Mouse (Mus musculus): ENCODE measurements at regions not wholly inside any gene's neighbourhood (a gene's known extent, or its start where the extent isn't known, plus 50 kb on each side); places are given as distances from the start of the nearest gene placed in this dataset.

DNA sequence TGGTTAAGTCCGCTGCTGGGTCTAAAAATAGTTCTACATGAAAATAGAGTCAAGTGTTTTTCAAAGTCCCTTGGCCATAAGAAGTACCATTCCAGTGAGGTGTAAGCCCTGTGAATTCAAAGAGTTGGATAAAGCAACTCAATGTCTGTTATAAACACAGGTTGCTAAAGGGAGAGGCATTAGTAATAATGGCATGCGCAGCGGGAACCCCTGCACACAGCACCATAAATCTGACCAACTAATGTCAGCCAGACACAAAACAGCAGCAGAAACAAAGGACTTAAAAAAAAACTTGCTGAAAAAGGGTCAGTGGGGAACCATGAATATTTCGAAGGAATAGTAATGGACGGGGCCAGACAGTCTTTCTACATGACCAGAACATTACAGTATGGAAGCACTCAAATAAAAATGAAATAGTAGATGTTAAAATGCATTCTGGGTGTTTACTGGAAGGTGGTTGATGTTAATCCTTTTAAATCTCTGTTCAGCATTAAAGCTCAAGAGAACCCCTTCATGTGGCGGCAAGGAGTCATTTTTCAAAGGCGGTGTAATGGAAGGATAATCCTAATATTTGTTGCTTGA lies 52.7 kb upstream of the Csl start:
- TF ChIP-seq MYC (IDR thresholded peaks at IDR 0.05; ENCODE audit: low read depth, low read length) (no peak), ZMIZ1 (IDR thresholded peaks at IDR 0.05; ENCODE audit: low read depth, low read length) (no peak), CTCF (conservative IDR thresholded peaks at IDR 0.05 in 1 of 2, IDR thresholded peaks at IDR 0.05 in 1 of 2; ENCODE audit: low read depth in 2 of 2, low read length in 2 of 2) (no peak), MXI1 (IDR thresholded peaks at IDR 0.05; ENCODE audit: low read depth, low read length) (no peak), SIN3A (IDR thresholded peaks at IDR 0.05; ENCODE audit: low read length) (no peak), MAX (IDR thresholded peaks at IDR 0.05; ENCODE audit: low read length) (no peak), TBP (conservative IDR thresholded peaks at IDR 0.05; ENCODE audit: low read depth, low read length) (no peak), MEF2A (IDR thresholded peaks at IDR 0.05; ENCODE audit: borderline replicate concordance, low read depth, low read length) (no peak), ZNF384 (IDR thresholded peaks at IDR 0.05; ENCODE audit: low read depth, low read length) (no peak), CHD1 (IDR thresholded peaks at IDR 0.05; ENCODE audit: low read depth, low read length) (no peak), ZC3H11A (IDR thresholded peaks at IDR 0.05; ENCODE audit: low read depth, low read length) (no peak), RAD21 (IDR thresholded peaks at IDR 0.05; ENCODE audit: low read depth, low read length) (no peak), EP300 (IDR thresholded peaks at IDR 0.05; ENCODE audit: low read length) (no peak), KAT2A (IDR thresholded peaks at IDR 0.05; ENCODE audit: insufficient replicate concordance, low read length) (no peak), RCOR1 (conservative IDR thresholded peaks at IDR 0.05; ENCODE audit: low read depth, low read length) (no peak), PAX5 (IDR thresholded peaks at IDR 0.05; ENCODE audit: low read length) (no peak)
- H3K4me1 ChIP-seq (ENCODE audit: control insufficient read depth in 1 of 2, insufficient read depth in 2 of 2): no peaks in the 10 kb centered on the region
- in situ Hi-C loops (cut with MboI; ENCODE audit: low pct_ligation_motif_present, low pct_unique_long_range_greater_than_20kb, low sequenced_read_pairs): no loop called here
- no peak for DNase-seq (ENCODE audit: extremely low read depth)
- no peaks in the 10 kb centered on the region for H3K36me3 ChIP-seq (replicated peaks in 1 of 2; ENCODE audit: control insufficient read depth in 1 of 2, insufficient read depth in 1 of 2, low read length in 1 of 2)
- no peak overlapping the region for H3K9ac ChIP-seq (ENCODE audit: insufficient read depth, low read depth)
- H3K27me3 ChIP-seq (replicated peaks): no peaks in the 10 kb centered on the region
- H3K9me3 ChIP-seq (replicated peaks; ENCODE audit: low read length): peaks cover 23% of the 10 kb centered on the region
- no peak overlapping the region for H3K4me3 ChIP-seq (replicated peaks in 1 of 3; ENCODE audit: low read depth in 2 of 3, low read length in 2 of 3, poor library complexity in 1 of 3)
- no peaks in the 10 kb centered on the region for H3K79me2 ChIP-seq (replicated peaks; ENCODE audit: control insufficient read depth, extremely low read depth, insufficient read depth, poor library complexity, severe bottlenecking)
- dilution Hi-C loops (cut with MboI; ENCODE audit: extremely low pct_ligation_motif_present, extremely low pct_unique_long_range_greater_than_20kb, low sequenced_read_pairs): no loop called here
- H3K27ac ChIP-seq (ENCODE audit: insufficient read depth, low read depth): no peak overlapping the region
- H3K4me2 ChIP-seq (ENCODE audit: insufficient read depth, low read depth, poor library complexity, severe bottlenecking): no peak overlapping the region

DNA sequence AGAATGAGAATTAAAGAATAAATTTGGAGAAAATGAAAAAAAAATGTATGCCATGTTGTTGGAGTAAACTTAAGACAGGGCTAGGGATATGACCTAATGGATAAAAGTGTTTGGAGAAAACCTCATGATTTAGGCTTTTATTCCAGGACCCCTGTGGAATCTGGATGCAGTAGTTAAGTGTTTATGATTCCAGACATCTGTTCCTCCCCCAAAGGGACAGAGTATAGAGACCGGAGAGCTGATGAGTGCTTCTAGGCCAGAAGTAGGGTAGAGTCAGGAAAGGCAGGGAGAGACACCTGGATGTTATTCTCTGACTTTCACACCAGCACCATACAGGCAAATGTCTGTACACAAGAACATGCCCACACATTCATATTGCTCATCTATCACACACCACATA lies 52.0 kb upstream of the Csl start:
- no peak for DNase-seq (ENCODE audit: extremely low read depth)
- H3K27me3 ChIP-seq (replicated peaks): no peaks in the 10 kb centered on the region
- dilution Hi-C loops (cut with MboI; ENCODE audit: extremely low pct_ligation_motif_present, extremely low pct_unique_long_range_greater_than_20kb, low sequenced_read_pairs) (no loop called here), in situ Hi-C loops (cut with MboI; ENCODE audit: low pct_ligation_motif_present, low pct_unique_long_range_greater_than_20kb, low sequenced_read_pairs) (no loop called here)
- no peak overlapping the region for H3K4me2 ChIP-seq (ENCODE audit: insufficient read depth, low read depth, poor library complexity, severe bottlenecking)
- H3K9me3 ChIP-seq (replicated peaks; ENCODE audit: low read length): peaks cover 23% of the 10 kb centered on the region
- H3K27ac ChIP-seq (ENCODE audit: insufficient read depth, low read depth): no peak overlapping the region
- no peak overlapping the region for H3K9ac ChIP-seq (ENCODE audit: insufficient read depth, low read depth)
- no peaks in the 10 kb centered on the region for H3K36me3 ChIP-seq (replicated peaks in 1 of 2; ENCODE audit: control insufficient read depth in 1 of 2, insufficient read depth in 1 of 2, low read length in 1 of 2)
- no peaks in the 10 kb centered on the region for H3K4me1 ChIP-seq (ENCODE audit: control insufficient read depth in 1 of 2, insufficient read depth in 2 of 2)
- H3K79me2 ChIP-seq (replicated peaks; ENCODE audit: control insufficient read depth, extremely low read depth, insufficient read depth, poor library complexity, severe bottlenecking): no peaks in the 10 kb centered on the region
- no peak for TF ChIP-seq MYC (IDR thresholded peaks at IDR 0.05; ENCODE audit: low read depth, low read length)
- no peak for TF ChIP-seq JUND (conservative IDR thresholded peaks at IDR 0.05; ENCODE audit: low read depth, low read length)
- no peak for TF ChIP-seq BHLHE40 (IDR thresholded peaks at IDR 0.05; ENCODE audit: low read depth, low read length)
- TF ChIP-seq ETS1 (conservative IDR thresholded peaks at IDR 0.05; ENCODE audit: low read depth, low read length): no peak
- no peak for TF ChIP-seq SMC3 (IDR thresholded peaks at IDR 0.05; ENCODE audit: low read depth, low read length)
- no peak for TF ChIP-seq ZC3H11A (IDR thresholded peaks at IDR 0.05; ENCODE audit: low read depth, low read length)
- TF ChIP-seq PAX5 (IDR thresholded peaks at IDR 0.05; ENCODE audit: low read length): no peak
- no peak for TF ChIP-seq HCFC1 (IDR thresholded peaks at IDR 0.05; ENCODE audit: low read depth, low read length)
- no peak for TF ChIP-seq MEF2A (IDR thresholded peaks at IDR 0.05; ENCODE audit: borderline replicate concordance, low read depth, low read length)
- no peak for TF ChIP-seq RCOR1 (conservative IDR thresholded peaks at IDR 0.05; ENCODE audit: low read depth, low read length)
- TF ChIP-seq CHD1 (IDR thresholded peaks at IDR 0.05; ENCODE audit: low read depth, low read length): no peak
- TF ChIP-seq MAX (IDR thresholded peaks at IDR 0.05; ENCODE audit: low read length): no peak
- TF ChIP-seq CHD2 (IDR thresholded peaks at IDR 0.05; ENCODE audit: low read length): no peak
- no peak for TF ChIP-seq NRF1 (IDR thresholded peaks at IDR 0.05; ENCODE audit: low read depth, low read length)
- no peak overlapping the region for H3K4me3 ChIP-seq (replicated peaks in 1 of 3; ENCODE audit: low read depth in 2 of 3, low read length in 2 of 3, poor library complexity in 1 of 3)

Data from CH12.LX (cell line).